Mouse (Mus musculus): ENCODE measurements around the gene Dcaf4. TPM values are rescaled to one million over a fixed set of nuclear protein-coding genes. Genes with fewer than 3 reads are reported as not detected.

Dcaf4 gene
- total RNA-seq, 2 experiments from 2014 or later: 15.7 to 18.3 TPM

Other genes starting within 250 kb of the Dcaf4 start
- gene Dpf3, start 32.8 kb upstream of the Dcaf4 start, total RNA-seq (2021): 10 to 100 TPM; 20.7 to 26.0 TPM
- gene Zfyve1, start 76.8 kb downstream of the Dcaf4 start, total RNA-seq (2021): 10 to 100 TPM; 17.9 to 18.4 TPM
- 10 to 100 TPM; 63.9 to 71.8 TPM for gene Rbm25, start 110.8 kb downstream of the Dcaf4 start, total RNA-seq (2021)
- gene Psen1, start 167.7 kb downstream of the Dcaf4 start, total RNA-seq (2021): 10 to 100 TPM; 31.7 to 37.3 TPM
- gene Papln, start 243.2 kb downstream of the Dcaf4 start, total RNA-seq (2021): 10 to 100 TPM; 21.8 to 24.8 TPM

All from heart, postnatal 14 days (tissue).